Mouse (Mus musculus) embryo, embryonic 10.5 days (tissue): Measurements from ENCODE around the gene Klk15.

Experiments used
- DNase-seq: peaks from one replicate; pipeline ENCODE4 v3.0.0-alpha.2; 2015; ENCODE audit warnings: low spot score

Klk15 gene

GRCm38 (mm10) chr7:43985657-43986056 is 52.1 kb downstream of the Klk15 start:
- no peak for DNase-seq
